Mouse (Mus musculus): ENCODE results near the gene Zmiz2. TPM values are rescaled to one million over a fixed set of nuclear protein-coding genes. Genes with fewer than 3 reads are reported as not detected.
"Not testable (repeated sequence)": the region's sequence is repeated elsewhere in the genome, so short reads cannot be mapped to it uniquely, and the experiment has no call there.

Gene Zmiz2
- polyA plus RNA-seq, 1 experiment from 2014 or later, result 8.2 TPM

- Histone ChIP-seq H3K27ac (replicated peaks in 1 of 2; ENCODE audit: control insufficient read depth in 1 of 2, insufficient read depth in 1 of 2, low read depth in 2 of 2, low read length in 2 of 2) (peak overlapping the region; percentile 95 to 96), H3K36me3 (ENCODE audit: control insufficient read depth, insufficient read depth, low read length) (peaks cover 45% of the 10 kb centered on the region), H3K4me1 (ENCODE audit: control insufficient read depth in 2 of 2, insufficient read depth in 2 of 2, low read length in 2 of 2) (peaks cover 7 to 28% of the 10 kb centered on the region in 2 experiments), H3K4me3 (ENCODE audit: control insufficient read depth in 1 of 2, insufficient read depth in 1 of 2, low read depth in 1 of 2, low read length in 2 of 2) (peak overlapping the region; percentile 63 to 84), H3K4me2 (ENCODE audit: low read length) (peak overlapping the region; percentile 99), H3K9me3 (ENCODE audit: control insufficient read depth, low read length) (no peaks in the 10 kb centered on the region), H3K9ac (ENCODE audit: low read length) (peak overlapping the region; percentile 89), H3K27me3 (ENCODE audit: control insufficient read depth, insufficient read depth, low read length) (no peaks in the 10 kb centered on the region)
- WGBS, result 1% methylated on average over 30 of the region's 30 CpGs
- ATAC-seq (ENCODE audit: insufficient number of reproducible peaks, insufficient read depth, low FRiP score, low read depth), result peak; percentile 45; the same call in 1 of the 2 replicates
These were observed 27.6 kb downstream of the Zmiz2 start for GRCm38 (mm10) chr11:6416405-6417034.

DNA sequence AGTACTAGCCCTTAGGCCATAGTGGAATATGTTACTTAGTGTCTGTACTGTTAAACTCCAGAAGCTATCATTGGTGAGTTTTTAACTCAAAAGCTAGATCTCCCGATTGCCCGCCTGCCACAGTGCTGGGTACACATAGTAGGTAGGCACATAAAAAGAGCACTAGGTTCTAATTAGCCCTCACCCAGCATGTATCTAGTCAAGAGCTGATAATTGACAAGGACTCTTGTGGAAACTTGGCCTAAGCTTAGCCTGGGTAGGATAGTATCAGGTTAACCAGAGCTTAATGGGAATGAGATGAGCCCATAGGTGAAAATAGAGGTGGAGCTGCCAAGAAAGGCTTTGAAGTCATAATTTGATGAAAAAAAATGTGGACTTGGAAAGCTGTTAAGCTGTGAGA lies 28.2 kb downstream of the Zmiz2 start:
- peaks cover 48% of the 10 kb centered on the region for H3K36me3 ChIP-seq (ENCODE audit: control insufficient read depth, insufficient read depth, low read length)
- H3K27ac ChIP-seq (replicated peaks in 1 of 2; ENCODE audit: control insufficient read depth in 1 of 2, insufficient read depth in 1 of 2, low read depth in 2 of 2, low read length in 2 of 2), result peak overlapping the region in 1 of 2 experiments; percentile 96; a peak in 1 of 4 replicates
- H3K9me3 ChIP-seq (ENCODE audit: control insufficient read depth, low read length), result no peaks in the 10 kb centered on the region
- peak overlapping the region; percentile 89 for H3K9ac ChIP-seq (ENCODE audit: low read length)
- H3K4me1 ChIP-seq (ENCODE audit: control insufficient read depth in 2 of 2, insufficient read depth in 2 of 2, low read length in 2 of 2), result peaks cover 6 to 28% of the 10 kb centered on the region in 2 experiments
- peak overlapping the region; percentile 99 for H3K4me2 ChIP-seq (ENCODE audit: low read length)
- H3K27me3 ChIP-seq (ENCODE audit: control insufficient read depth, insufficient read depth, low read length), result no peaks in the 10 kb centered on the region
- H3K4me3 ChIP-seq (ENCODE audit: control insufficient read depth in 1 of 2, insufficient read depth in 1 of 2, low read depth in 1 of 2, low read length in 2 of 2), result peak overlapping the region; percentile 63 to 84
- 42% methylated on average over 2 of the region's 2 CpGs for WGBS
- no peak for ATAC-seq (ENCODE audit: insufficient number of reproducible peaks, insufficient read depth, low FRiP score, low read depth)

DNA sequence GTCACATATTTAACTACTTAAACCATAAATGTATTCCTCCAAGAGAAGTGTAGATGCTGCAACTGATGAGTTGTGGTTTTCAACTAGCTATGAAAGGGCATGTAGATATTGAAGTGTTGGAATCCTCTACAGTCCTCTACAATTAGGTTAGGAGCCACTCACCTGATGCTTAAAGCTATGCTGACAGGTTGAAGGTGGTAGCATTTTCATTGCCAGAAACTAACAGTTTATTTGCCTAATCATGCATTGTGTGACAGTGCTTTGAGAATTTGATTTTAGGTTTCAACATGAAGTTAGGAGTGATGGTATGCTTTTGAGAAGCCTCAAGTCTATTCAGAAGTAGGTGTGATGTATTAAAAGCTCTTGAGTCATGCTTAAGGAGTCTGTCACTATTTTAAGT lies 28.6 kb downstream of the Zmiz2 start:
- Histone ChIP-seq H3K9me3 (ENCODE audit: control insufficient read depth, low read length) (no peaks in the 10 kb centered on the region), H3K4me3 (ENCODE audit: control insufficient read depth in 1 of 2, insufficient read depth in 1 of 2, low read depth in 1 of 2, low read length in 2 of 2) (peak overlapping the region in 1 of 2 experiments; percentile 63; a peak in 2 of 4 replicates), H3K4me2 (ENCODE audit: low read length) (peak overlapping the region; percentile 99), H3K27me3 (ENCODE audit: control insufficient read depth, insufficient read depth, low read length) (no peaks in the 10 kb centered on the region), H3K36me3 (ENCODE audit: control insufficient read depth, insufficient read depth, low read length) (peaks cover 52% of the 10 kb centered on the region), H3K9ac (ENCODE audit: low read length) (peak overlapping the region; percentile 89), H3K4me1 (ENCODE audit: control insufficient read depth in 2 of 2, insufficient read depth in 2 of 2, low read length in 2 of 2) (peaks cover 6 to 28% of the 10 kb centered on the region in 2 experiments), H3K27ac (replicated peaks in 1 of 2; ENCODE audit: control insufficient read depth in 1 of 2, insufficient read depth in 1 of 2, low read depth in 2 of 2, low read length in 2 of 2) (no peak overlapping the region)
- no peak for ATAC-seq (ENCODE audit: insufficient number of reproducible peaks, insufficient read depth, low FRiP score, low read depth)

DNA sequence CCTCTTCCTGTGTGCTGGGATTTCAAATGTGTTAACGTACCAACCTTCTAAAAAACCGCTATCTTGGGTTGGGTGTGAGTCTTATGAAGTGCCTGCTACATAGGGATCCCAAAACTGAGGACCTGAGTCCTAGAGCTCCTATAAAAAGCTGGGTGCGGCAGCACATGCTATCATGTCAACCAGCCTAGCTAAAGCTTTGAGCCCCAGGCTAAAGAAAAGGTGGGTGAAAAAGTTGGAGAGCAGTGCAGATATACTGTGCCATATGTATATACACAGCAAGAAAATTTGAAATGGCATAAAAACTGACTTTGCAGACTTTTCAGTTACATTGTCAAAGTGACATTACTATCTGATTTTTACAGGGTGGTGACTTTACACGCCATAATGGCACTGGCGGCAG lies 29.9 kb downstream of the Zmiz2 start:
- no peak for ATAC-seq (ENCODE audit: insufficient number of reproducible peaks, insufficient read depth, low FRiP score, low read depth)
- WGBS, result 78% methylated on average over 5 of the region's 5 CpGs
- no peak overlapping the region for H3K27ac ChIP-seq (replicated peaks in 1 of 2; ENCODE audit: control insufficient read depth in 1 of 2, insufficient read depth in 1 of 2, low read depth in 2 of 2, low read length in 2 of 2)
- H3K36me3 ChIP-seq (ENCODE audit: control insufficient read depth, insufficient read depth, low read length), result peaks cover 58% of the 10 kb centered on the region
- H3K27me3 ChIP-seq (ENCODE audit: control insufficient read depth, insufficient read depth, low read length), result no peaks in the 10 kb centered on the region
- no peak overlapping the region; the same call in 1 of the 2 replicates for H3K4me2 ChIP-seq (ENCODE audit: low read length)
- H3K4me1 ChIP-seq (ENCODE audit: control insufficient read depth in 2 of 2, insufficient read depth in 2 of 2, low read length in 2 of 2), result peaks cover 6 to 28% of the 10 kb centered on the region in 2 experiments
- H3K9me3 ChIP-seq (ENCODE audit: control insufficient read depth, low read length), result no peaks in the 10 kb centered on the region
- no peak overlapping the region for H3K4me3 ChIP-seq (ENCODE audit: control insufficient read depth in 1 of 2, insufficient read depth in 1 of 2, low read depth in 1 of 2, low read length in 2 of 2)
- H3K9ac ChIP-seq (ENCODE audit: low read length), result no peak overlapping the region

DNA sequence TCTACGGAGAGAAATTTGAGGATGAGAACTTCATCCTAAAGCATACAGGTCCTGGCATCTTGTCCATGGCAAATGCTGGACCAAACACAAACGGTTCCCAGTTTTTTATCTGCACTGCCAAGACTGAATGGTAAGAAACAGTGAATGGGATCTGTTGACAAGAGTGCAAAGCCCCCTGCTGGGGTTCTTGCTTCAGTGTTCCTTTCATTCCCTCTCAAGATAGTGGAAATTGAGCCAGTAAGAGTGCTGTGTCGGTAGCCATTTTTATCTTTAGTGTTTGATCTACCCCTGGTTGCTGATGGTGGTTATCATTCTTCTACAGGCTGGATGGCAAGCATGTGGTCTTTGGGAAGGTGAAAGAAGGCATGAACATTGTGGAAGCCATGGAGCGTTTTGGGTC lies 30.3 kb downstream of the Zmiz2 start:
- peaks cover 62% of the 10 kb centered on the region for H3K36me3 ChIP-seq (ENCODE audit: control insufficient read depth, insufficient read depth, low read length)
- WGBS, result 45% methylated on average over 4 of the region's 4 CpGs
- not testable (repeated sequence) for H3K27ac ChIP-seq (replicated peaks in 1 of 2; ENCODE audit: control insufficient read depth in 1 of 2, insufficient read depth in 1 of 2, low read depth in 2 of 2, low read length in 2 of 2); H3K4me3 ChIP-seq (ENCODE audit: control insufficient read depth in 1 of 2, insufficient read depth in 1 of 2, low read depth in 1 of 2, low read length in 2 of 2); H3K9me3 ChIP-seq (ENCODE audit: control insufficient read depth, low read length); ATAC-seq (ENCODE audit: insufficient number of reproducible peaks, insufficient read depth, low FRiP score, low read depth); H3K27me3 ChIP-seq (ENCODE audit: control insufficient read depth, insufficient read depth, low read length); H3K9ac ChIP-seq (ENCODE audit: low read length); H3K4me2 ChIP-seq (ENCODE audit: low read length)
- H3K4me1 ChIP-seq (ENCODE audit: control insufficient read depth in 2 of 2, insufficient read depth in 2 of 2, low read length in 2 of 2), result peaks cover 6 to 27% of the 10 kb centered on the region in 2 experiments

- no peak overlapping the region for H3K4me2 ChIP-seq (ENCODE audit: low read length)
- H3K9ac ChIP-seq (ENCODE audit: low read length), result no peak overlapping the region
- no peak for ATAC-seq (ENCODE audit: insufficient number of reproducible peaks, insufficient read depth, low FRiP score, low read depth)
- no peak overlapping the region for H3K27ac ChIP-seq (replicated peaks in 1 of 2; ENCODE audit: control insufficient read depth in 1 of 2, insufficient read depth in 1 of 2, low read depth in 2 of 2, low read length in 2 of 2)
- no peaks in the 10 kb centered on the region for H3K27me3 ChIP-seq (ENCODE audit: control insufficient read depth, insufficient read depth, low read length)
- peaks cover under 1 to 17% of the 10 kb centered on the region in 2 experiments; a peak in 3 of 4 replicates for H3K4me1 ChIP-seq (ENCODE audit: control insufficient read depth in 2 of 2, insufficient read depth in 2 of 2, low read length in 2 of 2)
- H3K9me3 ChIP-seq (ENCODE audit: control insufficient read depth, low read length), result no peaks in the 10 kb centered on the region
- H3K4me3 ChIP-seq (ENCODE audit: control insufficient read depth in 1 of 2, insufficient read depth in 1 of 2, low read depth in 1 of 2, low read length in 2 of 2), result no peak overlapping the region
- peaks cover 70% of the 10 kb centered on the region for H3K36me3 ChIP-seq (ENCODE audit: control insufficient read depth, insufficient read depth, low read length)
- 17% methylated on average over 1 of the region's 1 CpGs for WGBS
These were observed 31.4 kb downstream of the Zmiz2 start for GRCm38 (mm10) chr11:6420283-6420703.

DNA sequence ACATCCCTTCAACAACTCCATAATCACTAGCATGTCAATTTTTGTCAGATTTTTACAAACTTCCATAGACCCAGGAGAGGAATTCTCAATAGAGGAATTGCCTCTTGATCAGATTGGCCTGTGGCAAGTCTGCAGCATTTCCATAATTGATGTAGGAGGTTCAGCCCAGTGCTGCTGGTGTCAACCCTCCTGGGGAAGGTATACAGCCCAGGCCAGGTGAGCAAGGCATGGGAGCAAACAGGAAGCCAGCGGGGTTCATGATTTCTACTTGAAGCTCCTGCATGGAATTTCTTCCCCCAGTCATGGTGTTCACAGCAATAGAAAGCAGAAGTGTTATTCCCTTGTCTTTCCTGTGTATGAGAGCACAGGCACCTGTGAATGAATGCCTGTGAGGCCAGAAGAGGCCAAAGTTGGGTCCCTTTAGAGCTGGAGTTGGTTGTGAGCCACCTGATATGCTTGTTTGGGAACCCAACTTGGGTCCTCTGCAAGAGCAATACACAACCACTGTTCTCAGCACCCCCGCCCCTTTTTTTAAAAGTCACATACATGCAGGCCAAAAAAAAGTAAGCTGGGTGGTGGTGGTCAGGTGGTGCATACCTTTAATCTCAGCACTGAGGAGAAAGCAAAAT lies 32.0 kb downstream of the Zmiz2 start:
- WGBS, result 75% methylated on average over 2 of the region's 2 CpGs
- Histone ChIP-seq H3K36me3 (ENCODE audit: control insufficient read depth, insufficient read depth, low read length) (peaks cover 75% of the 10 kb centered on the region), H3K9ac (ENCODE audit: low read length) (no peak overlapping the region), H3K27me3 (ENCODE audit: control insufficient read depth, insufficient read depth, low read length) (no peaks in the 10 kb centered on the region), H3K27ac (replicated peaks in 1 of 2; ENCODE audit: control insufficient read depth in 1 of 2, insufficient read depth in 1 of 2, low read depth in 2 of 2, low read length in 2 of 2) (peak overlapping the region in 1 of 2 experiments; percentile 24; a peak in 1 of 4 replicates), H3K4me1 (ENCODE audit: control insufficient read depth in 2 of 2, insufficient read depth in 2 of 2, low read length in 2 of 2) (peaks cover 0 to 17% of the 10 kb centered on the region in 2 experiments; a peak in 2 of 4 replicates), H3K9me3 (ENCODE audit: control insufficient read depth, low read length) (no peaks in the 10 kb centered on the region), H3K4me2 (ENCODE audit: low read length) (no peak overlapping the region), H3K4me3 (ENCODE audit: control insufficient read depth in 1 of 2, insufficient read depth in 1 of 2, low read depth in 1 of 2, low read length in 2 of 2) (no peak overlapping the region)
- no peak for ATAC-seq (ENCODE audit: insufficient number of reproducible peaks, insufficient read depth, low FRiP score, low read depth)

Data from heart, embryonic 14.5 days (tissue).